Mouse (Mus musculus) adrenal gland, adult (tissue): ENCODE measurements around the gene Abraxas2.

Experiments used
- DNase-seq, 2 experiments: peaks; one replicate each; pipeline ENCODE4 v3.0.0; 2022 to 2023; ENCODE audit warnings: low spot score in 1 of 2; ENCODE audit not compliant: inconsistent age in 2 of 2

The Abraxas2 gene

DNA sequence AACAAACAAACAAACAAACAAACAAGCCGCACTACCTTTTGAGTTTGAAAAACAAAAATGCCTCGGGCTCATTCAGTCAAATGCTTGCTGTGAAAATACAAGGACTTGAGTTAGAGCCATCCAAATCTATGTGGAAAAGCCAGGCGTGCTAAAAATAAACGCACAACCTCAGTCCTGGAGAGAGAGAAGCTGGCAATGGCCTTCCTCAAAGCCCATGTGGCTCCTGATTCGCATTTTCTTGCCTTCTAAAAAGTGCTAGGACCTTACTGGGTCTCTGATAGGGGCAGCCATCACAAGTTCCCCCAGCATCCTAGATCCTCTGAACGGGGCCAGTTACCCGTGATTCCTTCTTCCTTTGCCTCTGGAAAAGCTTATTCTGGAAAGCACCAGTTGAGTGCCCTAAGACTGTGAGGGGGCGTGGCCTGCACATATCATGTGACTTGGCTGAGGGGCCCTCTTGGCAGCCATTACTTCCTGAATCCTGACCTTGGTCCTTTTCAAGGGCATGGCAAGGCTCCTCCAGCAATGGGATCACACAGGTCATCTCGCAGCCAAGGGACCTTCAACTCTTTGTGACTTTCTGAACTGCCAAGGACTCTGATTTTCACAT is 37.3 kb downstream of the Abraxas2 start:
- peak; percentile 57 to 86 for DNase-seq

DNA sequence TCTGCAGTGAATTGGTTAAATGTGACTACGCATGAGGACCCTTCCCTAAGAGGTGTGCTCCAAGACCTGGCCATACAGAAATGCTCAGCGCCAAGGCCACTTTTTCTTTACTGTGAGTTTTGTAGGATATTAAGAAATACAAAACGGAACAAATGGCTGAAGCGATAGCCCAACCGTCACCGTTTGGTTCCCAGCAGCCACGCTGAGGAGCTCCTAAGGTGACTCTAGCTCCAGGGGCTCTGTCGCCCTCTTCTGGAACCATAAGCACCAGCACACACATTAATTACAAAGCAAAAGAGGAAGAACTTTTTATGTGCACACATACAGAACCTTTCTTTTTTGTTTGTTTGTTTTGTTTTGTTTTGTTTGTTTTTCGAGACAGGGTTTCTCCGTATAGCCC is 38.2 kb downstream of the Abraxas2 start:
- no peak for DNase-seq

DNA sequence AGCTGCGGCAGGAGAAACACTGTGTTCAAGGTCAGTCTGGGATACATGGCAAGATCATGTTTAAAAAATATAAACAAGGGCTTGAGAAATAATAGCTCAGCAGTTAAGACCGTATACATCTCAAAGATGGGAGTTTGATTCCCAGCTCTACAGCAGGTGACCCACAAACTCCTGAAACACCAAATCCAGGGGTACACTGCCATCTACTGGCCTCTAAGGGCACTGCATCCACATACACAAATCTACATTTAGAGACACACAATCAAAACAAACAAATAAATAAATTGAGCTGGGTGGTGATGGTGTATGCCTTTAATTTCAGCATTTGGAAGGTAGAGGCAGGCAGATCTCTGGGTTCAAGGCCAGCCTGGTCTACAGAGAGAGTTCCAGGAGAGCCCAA is 39.2 kb downstream of the Abraxas2 start:
- DNase-seq, result peak in 1 of 2 experiments; percentile 67

DNA sequence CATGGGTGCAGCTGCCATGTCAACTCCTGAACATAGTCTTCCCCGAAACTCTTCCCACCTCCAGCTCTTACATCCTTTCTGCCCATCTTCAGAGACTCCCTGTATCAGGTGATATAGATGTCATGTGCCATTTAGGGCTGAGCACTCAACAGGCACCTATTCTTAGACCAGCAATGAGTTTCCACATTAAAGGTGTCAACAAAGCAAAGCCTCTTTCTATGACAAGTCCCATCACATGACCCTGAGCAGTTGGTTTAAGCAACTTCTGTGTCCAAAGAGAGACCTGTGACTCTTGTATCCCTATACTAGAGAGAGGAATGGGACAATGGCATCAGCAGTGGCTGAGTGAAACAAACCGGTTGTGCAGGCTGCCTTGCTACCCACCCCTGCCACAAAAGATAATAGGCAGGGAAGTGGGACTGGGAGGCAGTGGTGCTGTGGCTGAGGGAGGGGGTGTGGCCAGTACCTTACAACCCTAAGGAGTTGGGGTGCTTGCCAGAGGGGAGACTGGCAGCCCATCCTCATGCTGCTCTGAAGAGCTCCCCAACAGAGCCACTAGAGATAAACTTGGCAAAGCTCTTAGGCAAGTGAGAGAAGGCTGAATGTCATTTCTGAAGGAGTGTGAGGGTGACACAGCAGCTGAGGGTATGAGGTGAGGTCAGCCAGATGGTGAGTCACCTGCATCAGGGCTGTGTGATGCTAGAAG is 42.0 kb downstream of the Abraxas2 start:
- peak; percentile 41 to 76 for DNase-seq

DNA sequence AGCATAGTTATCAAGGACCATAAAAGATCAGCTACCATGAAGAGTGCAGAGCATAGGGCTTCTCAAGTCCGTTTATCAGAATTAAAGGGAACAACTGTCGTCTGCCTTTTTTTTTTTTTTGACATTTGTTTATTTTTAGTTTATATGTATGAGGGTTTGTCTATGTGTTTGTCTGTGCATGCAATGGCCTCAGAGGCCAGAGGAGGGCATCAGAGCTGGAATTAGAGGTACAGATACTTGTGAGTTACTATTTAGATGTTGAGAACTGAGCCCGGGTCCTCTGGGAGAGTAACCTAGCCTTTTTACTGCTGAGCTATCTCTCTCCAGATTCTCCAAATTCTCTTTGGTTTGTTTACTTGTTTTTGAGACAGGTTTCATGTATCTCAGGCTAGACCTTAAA is 44.8 kb downstream of the Abraxas2 start:
- DNase-seq, result no peak

DNA sequence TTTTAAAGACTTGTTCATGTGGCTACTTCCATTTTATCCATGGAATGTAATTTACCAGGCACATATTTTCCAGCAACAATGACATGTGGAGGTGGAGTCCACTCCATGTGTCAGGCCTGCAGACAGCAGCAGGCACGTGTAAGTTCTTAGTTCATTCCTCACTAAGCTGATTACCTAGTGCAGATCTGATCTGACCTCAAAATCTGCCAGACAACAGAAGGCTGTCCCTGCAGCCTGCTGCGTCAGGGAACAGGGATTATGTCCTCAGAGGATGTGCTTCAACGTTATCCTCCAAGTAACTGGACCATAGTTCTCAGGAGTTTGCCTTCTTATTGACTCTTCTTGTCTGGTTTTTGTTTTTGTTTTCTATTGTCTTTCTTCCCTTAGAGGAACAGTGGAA is 62.9 kb downstream of the Abraxas2 start:
- no peak for DNase-seq

DNA sequence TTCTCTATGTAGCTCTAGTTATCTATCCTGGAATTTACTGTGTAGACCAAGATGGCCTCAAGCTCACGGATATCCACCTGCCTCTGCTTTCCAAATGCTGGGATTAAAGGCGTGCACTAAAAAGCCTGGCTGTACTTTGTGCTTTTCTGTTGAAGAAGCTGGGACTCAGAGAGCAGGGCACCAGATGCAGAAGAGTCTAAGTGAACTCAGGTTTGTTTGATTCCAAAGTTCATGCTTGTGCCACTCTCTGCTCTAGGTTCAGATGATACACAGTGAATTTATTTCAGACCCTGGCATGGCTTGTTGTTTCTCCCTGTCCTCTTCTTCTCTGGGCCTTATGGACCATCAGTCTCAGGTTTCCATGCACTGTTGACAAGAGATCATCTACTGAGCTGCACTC is 66.2 kb downstream of the Abraxas2 start:
- no peak for DNase-seq

DNA sequence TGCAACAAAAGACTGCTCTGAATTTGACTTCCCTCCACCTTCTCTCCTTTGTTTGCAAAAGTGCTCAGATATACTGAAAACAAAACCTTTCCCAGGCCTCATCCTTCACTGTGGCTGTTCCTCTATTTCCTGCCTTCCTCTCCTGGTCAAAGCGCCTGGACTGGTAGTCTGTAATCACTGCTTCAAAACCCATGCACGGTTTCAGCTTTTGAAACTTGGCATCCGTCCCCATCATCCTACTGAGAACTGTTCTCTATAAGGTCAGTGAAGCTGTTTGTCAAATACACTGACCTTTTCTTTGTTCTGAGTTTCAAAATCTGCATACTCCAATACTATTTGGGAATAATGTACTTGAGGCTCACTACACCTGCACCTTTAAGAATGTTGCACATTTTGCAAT is 68.2 kb downstream of the Abraxas2 start:
- DNase-seq, result peak; percentile 60 to 91

DNA sequence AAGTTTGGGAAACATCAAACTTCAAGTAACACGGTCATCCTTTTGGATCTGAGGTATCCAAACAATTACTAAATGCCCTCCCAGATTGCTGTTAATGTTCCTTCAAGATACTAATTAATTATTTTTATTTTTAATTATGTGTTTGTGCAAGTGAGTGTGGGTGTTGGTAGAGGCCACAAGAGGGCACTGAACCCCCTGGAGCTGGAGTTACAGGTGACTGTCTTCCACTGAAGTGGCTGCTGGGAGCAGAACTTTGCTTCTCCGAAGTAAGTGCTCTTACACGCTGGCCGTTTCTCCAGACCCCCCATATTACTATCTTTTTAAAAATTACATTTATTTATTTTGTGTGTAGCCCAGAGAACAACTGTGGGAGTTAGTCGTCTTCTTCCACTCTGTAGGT is 71.0 kb downstream of the Abraxas2 start:
- DNase-seq, result no peak

DNA sequence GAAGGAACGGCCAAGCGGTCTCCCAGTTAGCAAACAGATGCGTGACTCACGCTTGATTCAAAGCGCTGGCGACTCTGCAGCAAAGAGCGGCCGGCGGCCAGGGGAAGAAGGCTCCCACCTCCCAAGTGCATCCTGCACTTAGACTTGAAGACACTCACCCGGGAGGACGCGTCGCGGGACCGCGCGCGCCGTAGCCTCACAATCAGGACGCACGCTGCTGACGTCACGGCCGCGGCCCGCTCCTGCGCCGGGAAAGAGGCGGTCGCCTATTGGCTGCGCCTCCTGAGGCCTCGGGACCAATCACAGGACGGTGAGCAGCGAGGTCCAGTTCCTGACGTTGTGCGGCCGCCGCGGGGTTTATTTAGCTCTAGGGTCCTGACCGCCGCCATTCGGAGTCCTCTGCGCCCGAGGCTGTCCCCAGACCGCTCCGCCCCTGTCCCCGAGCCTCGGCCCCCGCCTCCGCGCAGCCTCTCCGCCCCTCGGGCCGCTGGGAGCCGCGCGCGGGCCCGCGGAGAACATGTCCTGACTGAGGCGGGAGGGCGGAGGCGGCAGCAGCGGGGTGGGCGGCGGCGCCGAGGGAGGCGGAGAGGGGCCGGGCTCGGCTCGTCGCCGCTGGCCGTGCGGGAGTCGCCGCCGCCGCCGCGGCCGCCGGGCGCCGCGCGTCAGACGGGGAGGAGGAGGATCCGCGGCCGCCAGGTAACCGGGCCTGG is 72.0 kb downstream of the Abraxas2 start, which contains the start of gene Zranb1:
Gene Zranb1, plus strand, starts transcription at position 293 of the 710 bp plus-strand sequence.
- peak; percentile 99 for DNase-seq

DNA sequence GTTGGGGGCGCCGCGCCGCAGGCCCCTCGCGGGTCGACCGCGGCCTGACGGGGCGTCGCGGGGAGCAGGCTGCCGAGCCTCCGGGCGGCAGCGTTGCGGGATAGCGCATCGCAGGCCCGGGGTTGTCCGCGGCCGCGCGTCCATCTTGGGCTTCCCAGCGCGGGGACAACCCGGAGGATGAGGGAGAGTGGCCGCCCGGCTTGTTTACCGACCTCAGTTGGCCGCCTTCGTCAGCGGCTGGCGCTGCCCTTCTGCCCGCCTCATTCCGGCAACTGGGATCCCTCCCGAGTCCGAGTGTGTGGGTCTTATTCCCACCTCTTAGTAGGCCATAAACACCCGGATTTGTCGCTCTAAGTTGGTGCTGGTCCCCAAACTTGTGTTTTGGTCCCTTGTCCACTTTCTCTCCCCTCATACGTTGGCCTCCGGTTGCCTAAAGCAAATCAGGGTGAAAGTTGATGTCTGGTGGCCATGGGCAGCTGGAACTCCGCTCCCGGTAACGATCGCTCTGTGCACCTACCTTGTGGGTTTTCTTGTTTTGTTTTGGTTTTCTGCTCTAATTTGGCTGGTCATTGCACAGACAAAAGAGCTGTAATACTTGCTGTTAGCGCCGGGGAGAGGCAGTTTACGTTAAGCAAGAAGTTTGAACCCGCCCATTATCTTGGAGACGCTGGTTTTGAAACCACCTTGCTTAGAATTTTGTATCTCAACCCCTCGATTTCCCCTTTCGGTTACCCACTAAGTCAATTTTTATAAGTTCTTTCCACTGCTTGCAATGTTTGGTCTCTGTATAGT is 72.7 kb downstream of the Abraxas2 start:
- DNase-seq, result peak; percentile 72 to 88

DNA sequence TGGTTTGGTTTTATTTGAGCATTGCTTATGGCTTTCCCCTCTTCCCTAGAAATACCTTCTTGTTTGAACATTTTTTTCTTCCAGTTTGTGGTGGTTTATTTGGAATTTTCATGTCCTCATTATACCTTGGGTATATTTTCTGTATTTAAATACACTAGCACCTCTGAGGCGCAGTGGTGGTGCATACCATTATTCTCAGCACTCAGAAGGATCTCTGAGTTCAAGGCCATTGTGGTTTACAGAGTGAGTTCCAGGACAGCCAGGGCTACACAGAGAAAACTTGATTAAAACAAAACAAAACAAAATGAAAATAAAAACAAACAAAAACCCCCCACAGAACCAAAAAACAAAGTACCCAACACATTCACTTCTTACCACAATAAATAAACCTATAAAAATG is 74.3 kb downstream of the Abraxas2 start:
- peak in 1 of 2 experiments; percentile 30 for DNase-seq
